Mouse (Mus musculus): ENCODE measurements around the gene Cyp2c23. TPM values are rescaled to one million over a fixed set of nuclear protein-coding genes. Genes with fewer than 3 reads are reported as not detected.

Gene Cyp2c23
- total and polyA plus RNA-seq, 2 experiments from 2014 or later: not detected

DNA sequence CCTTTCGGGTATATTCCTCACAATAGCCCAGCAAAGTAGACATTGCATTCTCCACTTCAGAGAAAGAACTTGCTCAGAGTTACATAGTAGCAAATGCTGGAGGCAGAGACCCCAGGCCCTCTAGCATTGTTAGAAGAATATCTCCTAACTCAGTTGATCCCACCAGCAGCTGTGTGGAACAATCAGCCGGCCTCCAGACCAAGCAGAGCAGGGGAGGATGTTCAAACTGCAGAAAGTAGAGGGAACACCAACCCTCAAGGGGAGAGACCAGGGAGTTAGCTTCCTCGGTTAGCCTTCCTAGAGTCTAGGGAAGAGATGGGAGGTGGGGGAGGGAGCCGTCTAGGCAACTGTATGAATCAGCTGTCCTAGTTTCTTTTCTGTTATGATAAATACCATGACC, 36.5 kb downstream of the Cyp2c23 start:
- H3K4me1 ChIP-seq (ENCODE audit: insufficient read depth, low read length): no peaks in the 10 kb centered on the region
- H3K9ac ChIP-seq (replicated peaks; ENCODE audit: low read length, poor library complexity, severe bottlenecking): no peak overlapping the region
- no peak overlapping the region for H3K4me2 ChIP-seq (ENCODE audit: low read depth, low read length, poor library complexity, severe bottlenecking)
- no peak overlapping the region for H3K4me3 ChIP-seq (ENCODE audit: low read depth, low read length)
- H3K27me3 ChIP-seq (ENCODE audit: insufficient read depth, low read length): no peaks in the 10 kb centered on the region
- no peaks in the 10 kb centered on the region for H3K36me3 ChIP-seq (ENCODE audit: insufficient read depth, low read length)
- TF ChIP-seq CTCF (IDR thresholded peaks at IDR 0.05): no peak
- ATAC-seq (ENCODE audit: low FRiP score) (no peak), DNase-seq (ENCODE audit: low spot score) (no peak)
- 67% methylated on average over 4 of the region's 4 CpGs for WGBS
- H3K27ac ChIP-seq (ENCODE audit: low read depth, low read length): no peak overlapping the region
- no peaks in the 10 kb centered on the region for H3K9me3 ChIP-seq (ENCODE audit: low read length)

DNA sequence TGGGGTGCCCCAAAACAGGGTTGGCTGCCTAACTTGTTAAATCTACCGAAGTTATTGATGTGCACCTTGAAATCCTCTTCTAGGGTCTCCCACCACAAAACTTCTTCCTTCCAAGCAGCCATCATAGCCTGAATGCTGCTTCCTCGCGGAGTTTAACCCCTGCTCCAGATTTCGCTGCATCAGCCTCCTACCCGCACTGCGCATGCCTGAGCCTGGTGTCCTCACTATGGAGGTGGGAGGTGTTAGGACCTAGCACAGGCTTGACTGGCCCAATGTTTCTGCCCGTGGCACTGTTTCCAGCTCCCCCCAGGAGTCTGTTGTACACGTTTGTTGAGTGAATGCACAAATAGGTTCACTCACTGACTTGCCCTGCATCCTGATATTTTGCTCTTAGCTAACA, 38.6 kb downstream of the Cyp2c23 start:
- Histone ChIP-seq H3K36me3 (ENCODE audit: insufficient read depth, low read length) (no peaks in the 10 kb centered on the region), H3K9ac (replicated peaks; ENCODE audit: low read length, poor library complexity, severe bottlenecking) (no peak overlapping the region), H3K27ac (ENCODE audit: low read depth, low read length) (no peak overlapping the region), H3K9me3 (ENCODE audit: low read length) (no peaks in the 10 kb centered on the region), H3K4me1 (ENCODE audit: insufficient read depth, low read length) (peaks cover 6% of the 10 kb centered on the region), H3K4me3 (ENCODE audit: low read depth, low read length) (no peak overlapping the region), H3K4me2 (ENCODE audit: low read depth, low read length, poor library complexity, severe bottlenecking) (no peak overlapping the region), H3K27me3 (ENCODE audit: insufficient read depth, low read length) (0 out of 2 replicates have a peak, but pooled peaks cover 6% of the 10 kb centered on the region)
- TF ChIP-seq CTCF (IDR thresholded peaks at IDR 0.05): no peak
- 84% methylated on average over 8 of the region's 8 CpGs for WGBS
- no peak for ATAC-seq (ENCODE audit: low FRiP score)
- no peak for DNase-seq (ENCODE audit: low spot score)

DNA sequence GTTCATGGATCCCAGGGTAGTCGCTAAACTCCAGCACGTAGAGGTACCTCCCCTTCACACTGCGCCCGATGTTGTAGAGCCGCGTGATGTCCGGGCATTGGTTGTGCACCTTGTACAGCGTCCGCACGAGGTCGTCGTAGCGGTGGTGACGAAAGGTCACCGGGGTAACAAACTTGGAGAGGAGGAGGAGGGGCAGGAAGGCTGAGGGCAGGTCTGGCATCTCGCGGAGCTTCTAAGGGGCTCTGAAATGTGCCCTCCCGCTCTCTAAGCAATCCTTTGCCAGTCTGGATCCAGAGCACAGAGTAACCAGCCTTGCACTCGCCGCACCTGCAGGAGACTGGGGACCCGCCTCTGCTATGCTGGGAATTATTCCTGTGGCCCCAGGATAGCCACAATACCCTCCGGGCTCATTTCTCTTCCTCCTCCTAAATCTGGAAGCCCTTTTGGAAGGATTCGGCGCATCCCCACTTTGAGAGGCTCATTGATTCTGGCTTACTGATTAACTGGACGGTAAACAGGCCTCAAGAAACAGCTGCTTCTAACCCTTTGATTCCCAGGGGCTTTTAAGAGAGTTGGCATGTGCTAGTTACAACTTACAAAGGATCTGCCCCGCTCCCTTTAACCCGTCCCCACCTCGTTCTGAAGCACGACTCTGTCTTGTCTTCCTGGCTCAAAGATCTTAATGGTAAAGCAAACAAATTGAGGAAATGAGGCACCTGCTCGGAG, 42.8 kb downstream of the Cyp2c23 start, which contains the start of gene Cpn1:
Gene Cpn1 (minus strand): TSS at position 488 of the 726 bp plus-strand sequence.
- no peak for TF ChIP-seq CTCF (IDR thresholded peaks at IDR 0.05)
- Histone ChIP-seq H3K27me3 (ENCODE audit: insufficient read depth, low read length) (0 out of 2 replicates have a peak, but pooled peaks cover 6% of the 10 kb centered on the region), H3K27ac (ENCODE audit: low read depth, low read length) (no peak within 1 kb of the TSS), H3K9ac (replicated peaks; ENCODE audit: low read length, poor library complexity, severe bottlenecking) (0 out of 2 replicates have a peak within 1 kb of the TSS, but pooled peaks have one; percentile 13), H3K9me3 (ENCODE audit: low read length) (no peaks in the 10 kb centered on the region), H3K4me1 (ENCODE audit: insufficient read depth, low read length) (peaks cover 6% of the 10 kb centered on the region), H3K4me3 (ENCODE audit: low read depth, low read length) (peak within 1 kb of the TSS; percentile 12; the same call in 1 of the 2 replicates), H3K36me3 (ENCODE audit: insufficient read depth, low read length) (no peaks in the 10 kb centered on the region), H3K4me2 (ENCODE audit: low read depth, low read length, poor library complexity, severe bottlenecking) (peak within 1 kb of the TSS; percentile 39)
- 17% methylated on average over 30 of the region's 30 CpGs for WGBS
- no peak for DNase-seq (ENCODE audit: low spot score)
- no peak for ATAC-seq (ENCODE audit: low FRiP score)

DNA sequence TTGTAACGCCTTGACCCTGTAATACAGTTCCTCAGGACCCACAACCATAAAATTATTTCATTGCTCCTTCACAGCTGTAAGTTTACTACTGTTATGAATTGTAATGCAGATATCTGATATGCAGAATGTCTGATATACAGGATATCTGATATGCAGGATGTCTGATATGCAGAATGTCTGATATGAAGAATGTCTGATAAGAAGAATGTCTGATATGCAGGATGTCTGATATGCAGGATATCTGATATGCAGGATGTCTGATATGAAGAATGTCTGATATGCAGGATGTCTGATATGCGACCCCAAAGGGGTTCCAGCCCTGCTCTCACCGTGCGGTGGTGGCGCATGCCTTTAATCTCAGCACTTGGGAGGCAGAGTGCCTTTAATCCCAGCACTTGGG, 47.0 kb downstream of the Cyp2c23 start:
- no peaks in the 10 kb centered on the region for H3K9me3 ChIP-seq (ENCODE audit: low read length)
- H3K9ac ChIP-seq (replicated peaks; ENCODE audit: low read length, poor library complexity, severe bottlenecking): no peak overlapping the region
- no peak overlapping the region for H3K4me3 ChIP-seq (ENCODE audit: low read depth, low read length)
- ATAC-seq (ENCODE audit: low FRiP score): no peak
- no peaks in the 10 kb centered on the region for H3K36me3 ChIP-seq (ENCODE audit: insufficient read depth, low read length)
- peaks cover 6% of the 10 kb centered on the region for H3K4me1 ChIP-seq (ENCODE audit: insufficient read depth, low read length)
- TF ChIP-seq CTCF (IDR thresholded peaks at IDR 0.05): no peak
- WGBS: 92% methylated on average over 5 of the region's 5 CpGs
- H3K4me2 ChIP-seq (ENCODE audit: low read depth, low read length, poor library complexity, severe bottlenecking): no peak overlapping the region
- H3K27ac ChIP-seq (ENCODE audit: low read depth, low read length): no peak overlapping the region
- 0 out of 2 replicates have a peak, but pooled peaks cover 6% of the 10 kb centered on the region for H3K27me3 ChIP-seq (ENCODE audit: insufficient read depth, low read length)
- DNase-seq (ENCODE audit: low spot score): no peak

DNA sequence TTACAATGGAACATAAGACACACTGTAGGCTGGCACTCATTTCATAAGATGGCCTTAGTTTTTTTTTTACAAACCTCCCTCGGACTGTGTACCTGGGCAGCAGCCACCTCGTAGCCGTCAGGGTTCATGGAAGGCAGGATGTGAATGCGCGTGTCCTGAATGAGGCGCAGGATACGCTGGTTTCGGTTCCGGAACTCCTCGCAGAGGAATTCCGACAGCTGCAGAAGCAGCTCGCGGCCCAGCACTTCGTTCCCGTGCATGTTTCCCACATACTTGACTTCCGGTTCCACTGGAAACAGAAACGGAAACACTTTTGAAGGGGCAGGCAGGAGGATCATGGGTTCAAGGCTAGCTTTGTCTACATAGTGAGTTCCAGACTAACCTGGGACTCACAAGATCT, 48.3 kb downstream of the Cyp2c23 start:
- no peak for TF ChIP-seq CTCF (IDR thresholded peaks at IDR 0.05)
- Histone ChIP-seq H3K36me3 (ENCODE audit: insufficient read depth, low read length) (no peaks in the 10 kb centered on the region), H3K9me3 (ENCODE audit: low read length) (no peaks in the 10 kb centered on the region), H3K4me3 (ENCODE audit: low read depth, low read length) (no peak overlapping the region), H3K27ac (ENCODE audit: low read depth, low read length) (no peak overlapping the region), H3K27me3 (ENCODE audit: insufficient read depth, low read length) (0 out of 2 replicates have a peak, but pooled peaks cover under 1% of the 10 kb centered on the region), H3K4me1 (ENCODE audit: insufficient read depth, low read length) (no peaks in the 10 kb centered on the region), H3K9ac (replicated peaks; ENCODE audit: low read length, poor library complexity, severe bottlenecking) (no peak overlapping the region), H3K4me2 (ENCODE audit: low read depth, low read length, poor library complexity, severe bottlenecking) (no peak overlapping the region)
- ATAC-seq (ENCODE audit: low FRiP score) (no peak), DNase-seq (ENCODE audit: low spot score) (no peak)
- WGBS: 96% methylated on average over 17 of the region's 17 CpGs

DNA sequence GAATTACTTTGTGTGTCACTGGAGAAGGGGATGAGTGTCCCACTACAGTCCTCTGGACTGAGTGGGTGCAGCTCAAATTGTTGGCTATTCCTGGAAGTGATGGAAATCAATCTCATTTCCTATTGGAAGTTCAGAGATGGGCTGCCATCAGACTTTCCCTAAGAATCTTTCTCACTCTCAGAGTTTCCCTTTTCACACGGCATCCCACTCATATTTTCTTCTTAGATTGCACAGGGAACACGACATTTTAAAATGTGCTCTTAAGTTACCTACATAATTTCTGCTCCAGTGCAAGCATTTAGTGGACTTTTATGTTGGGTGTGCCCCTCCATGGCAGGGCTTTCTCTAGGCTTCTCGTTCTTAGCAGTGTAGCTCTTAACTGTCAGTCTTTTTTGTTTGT, 51.2 kb downstream of the Cyp2c23 start:
- ATAC-seq (ENCODE audit: low FRiP score) (no peak), DNase-seq (ENCODE audit: low spot score) (no peak)
- no peaks in the 10 kb centered on the region for H3K9me3 ChIP-seq (ENCODE audit: low read length)
- no peaks in the 10 kb centered on the region for H3K4me1 ChIP-seq (ENCODE audit: insufficient read depth, low read length)
- H3K4me2 ChIP-seq (ENCODE audit: low read depth, low read length, poor library complexity, severe bottlenecking): no peak overlapping the region
- TF ChIP-seq CTCF (IDR thresholded peaks at IDR 0.05): no peak
- 74% methylated on average over 3 of the region's 3 CpGs for WGBS
- H3K27me3 ChIP-seq (ENCODE audit: insufficient read depth, low read length): no peaks in the 10 kb centered on the region
- H3K4me3 ChIP-seq (ENCODE audit: low read depth, low read length): no peak overlapping the region
- H3K36me3 ChIP-seq (ENCODE audit: insufficient read depth, low read length): no peaks in the 10 kb centered on the region
- no peak overlapping the region for H3K27ac ChIP-seq (ENCODE audit: low read depth, low read length)
- no peak overlapping the region for H3K9ac ChIP-seq (replicated peaks; ENCODE audit: low read length, poor library complexity, severe bottlenecking)

Data from midbrain, postnatal 0 days (tissue).